Mouse (Mus musculus) testis, postnatal 14 days (tissue): ENCODE results near the gene Ereg.

ENCODE experiments used
- DNase-seq: peaks from one replicate; pipeline ENCODE4 v3.0.0; 2021; ENCODE audit warnings: low spot score

Ereg gene

GRCm38 (mm10) chr5:91074450-91074950, at the start of gene Ereg:
TSS of gene Ereg (plus strand) at chr5:91074622.
- DNase-seq = no peak

- no peak for DNase-seq
Observed at GRCm38 (mm10) chr5:91027164-91027563, 47.3 kb upstream of the Ereg start, which contains the start of gene Epgn. TSS of gene Epgn (plus strand) at chr5:91027464.

- no peak for DNase-seq
Observed at GRCm38 (mm10) chr5:91027840-91028239, 46.6 kb upstream of the Ereg start.

- DNase-seq = no peak
Observed at GRCm38 (mm10) chr5:91030629-91031028, 43.8 kb upstream of the Ereg start.

GRCm38 (mm10) chr5:91035341-91035740, 39.1 kb upstream of the Ereg start:
- no peak for DNase-seq

- no peak for DNase-seq
Observed at GRCm38 (mm10) chr5:91036628-91037027, 37.8 kb upstream of the Ereg start.

- DNase-seq = no peak
Observed at GRCm38 (mm10) chr5:91037756-91038155, 36.7 kb upstream of the Ereg start.

- peak; percentile 15 for DNase-seq
Observed at GRCm38 (mm10) chr5:91038547-91038946, 35.9 kb upstream of the Ereg start.

GRCm38 (mm10) chr5:91038963-91039362, 35.5 kb upstream of the Ereg start:
- no peak for DNase-seq

- DNase-seq = no peak
Observed at GRCm38 (mm10) chr5:91047987-91048386, 26.4 kb upstream of the Ereg start.

GRCm38 (mm10) chr5:91048397-91048796, 26.0 kb upstream of the Ereg start:
- no peak for DNase-seq

- no peak for DNase-seq
Observed at GRCm38 (mm10) chr5:91072340-91072739, 2.1 kb upstream of the Ereg start.

GRCm38 (mm10) chr5:91073626-91074025, 796 bp upstream of the Ereg start:
- no peak for DNase-seq

- DNase-seq = no peak
Observed at GRCm38 (mm10) chr5:91074026-91074425, 396 bp upstream of the Ereg start.

- no peak for DNase-seq
Observed at GRCm38 (mm10) chr5:91075021-91075420, 599 bp downstream of the Ereg start.

GRCm38 (mm10) chr5:91083016-91083415, 8.6 kb downstream of the Ereg start:
- DNase-seq = no peak

GRCm38 (mm10) chr5:91085291-91085690, 10.9 kb downstream of the Ereg start:
- no peak for DNase-seq

- no peak for DNase-seq
Observed at GRCm38 (mm10) chr5:91090301-91090700, 15.9 kb downstream of the Ereg start.

- no peak for DNase-seq
Observed at GRCm38 (mm10) chr5:91097911-91098614, 23.6 kb downstream of the Ereg start.

- DNase-seq = no peak
Observed at GRCm38 (mm10) chr5:91101742-91102141, 27.3 kb downstream of the Ereg start.

- peak; percentile 5 for DNase-seq
Observed at GRCm38 (mm10) chr5:91103943-91104665, 29.7 kb downstream of the Ereg start.

- no peak for DNase-seq
Observed at GRCm38 (mm10) chr5:91106248-91106647, 31.8 kb downstream of the Ereg start.

- no peak for DNase-seq
Observed at GRCm38 (mm10) chr5:91110023-91110670, 35.7 kb downstream of the Ereg start.
